Mouse (Mus musculus) myocyte (in vitro differentiated cells): ENCODE data around the gene Ets2.

Source experiments
- CEBPB ChIP-seq: IDR thresholded peaks from 2 replicates; pipeline ENCODE4 v1.6.1; 2011; ENCODE audit warnings: mild to moderate bottlenecking, moderate library complexity; ENCODE audit not compliant: poor library complexity, insufficient read depth, severe bottlenecking
- E2F4 ChIP-seq: IDR thresholded peaks from one replicate; pipeline ENCODE4 v1.6.1; 2011; ENCODE audit warnings: mild to moderate bottlenecking, control low read depth, moderate library complexity; ENCODE audit not compliant: insufficient read depth
- MAX ChIP-seq: IDR thresholded peaks from one replicate; pipeline ENCODE4 v1.6.1; 2011; ENCODE audit warnings: low read depth, mild to moderate bottlenecking, control low read depth
- MYOD1 ChIP-seq, 3 experiments: IDR thresholded peaks; one replicate each; pipeline ENCODE4 v1.6.1; 2011; ENCODE audit warnings: control low read depth in 2 of 3, low read depth in 2 of 3, mild to moderate bottlenecking in 2 of 3, moderate library complexity in 1 of 3; ENCODE audit not compliant: insufficient read length in 2 of 3, control insufficient read depth in 1 of 3
- MYOG ChIP-seq, 3 experiments: IDR thresholded peaks; one replicate each; pipeline ENCODE4 v1.6.1; 2011; ENCODE audit warnings: control low read depth in 2 of 3, low read depth in 2 of 3, mild to moderate bottlenecking in 2 of 3; ENCODE audit not compliant: insufficient read length in 2 of 3, control insufficient read depth in 1 of 3, insufficient read depth in 1 of 3
- POLR2A ChIP-seq: IDR thresholded peaks from one replicate; pipeline ENCODE4 v1.6.1; 2011; ENCODE audit warnings: low read depth, mild to moderate bottlenecking, control low read depth, moderate library complexity; ENCODE audit not compliant: insufficient read length
- POLR2AphosphoS2 ChIP-seq: IDR thresholded peaks from one replicate; pipeline ENCODE4 v1.6.1; 2011; ENCODE audit warnings: low read depth, control low read depth; ENCODE audit not compliant: insufficient read length
- REST ChIP-seq: IDR thresholded peaks from one replicate; pipeline ENCODE4 v1.6.1; 2011; ENCODE audit warnings: mild to moderate bottlenecking, control low read depth, moderate library complexity; ENCODE audit not compliant: insufficient read depth, insufficient read length
- SRF ChIP-seq: IDR thresholded peaks from one replicate; pipeline ENCODE4 v1.6.1; 2011; ENCODE audit warnings: low read depth; ENCODE audit not compliant: control insufficient read depth, insufficient read length
- TCF12 ChIP-seq: IDR thresholded peaks from one replicate; pipeline ENCODE4 v1.6.1; 2011; ENCODE audit warnings: mild to moderate bottlenecking, control low read depth; ENCODE audit not compliant: poor library complexity, insufficient read depth, severe bottlenecking
- TCF3 ChIP-seq: IDR thresholded peaks from one replicate; pipeline ENCODE4 v1.6.1; 2011; ENCODE audit warnings: low read depth, control low read depth; ENCODE audit not compliant: insufficient read length
- USF1 ChIP-seq: IDR thresholded peaks from one replicate; pipeline ENCODE4 v1.6.1; 2011; ENCODE audit warnings: low read depth, mild to moderate bottlenecking, control low read depth, moderate library complexity

DNA sequence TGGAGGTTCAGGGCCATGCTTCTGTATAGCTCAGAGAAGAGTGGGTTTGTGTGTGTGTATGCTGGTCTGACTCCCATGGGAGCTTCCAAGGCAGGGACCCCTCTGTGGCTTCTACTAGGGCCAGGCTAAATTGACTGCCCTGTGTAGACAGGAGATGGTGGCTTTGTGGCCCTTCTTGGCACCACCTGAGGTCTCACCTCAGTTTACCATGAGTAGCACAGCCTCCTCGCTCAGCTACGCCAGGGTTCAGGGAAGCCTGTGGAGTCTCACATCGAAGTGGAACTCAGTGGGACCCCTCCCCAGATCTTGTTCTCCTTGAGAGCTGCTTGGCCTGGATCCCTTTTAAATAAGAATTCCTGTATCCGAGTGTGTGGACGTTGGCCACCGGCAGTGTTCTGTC, 3.9 kb downstream of the Ets2 start:
- TF ChIP-seq E2F4 (no peak), MAX (no peak), POLR2A (no peak), USF1 (no peak), POLR2AphosphoS2 (no peak), CEBPB (no peak), TCF12 (no peak), MYOD1 (IDR thresholded peaks at IDR 0.05; ENCODE audit: control insufficient read depth in 1 of 3, insufficient read length in 2 of 3, low read depth in 2 of 3) (no peak), MYOG (IDR thresholded peaks at IDR 0.05; ENCODE audit: control insufficient read depth in 1 of 3, insufficient read depth in 1 of 3, insufficient read length in 2 of 3, low read depth in 2 of 3) (no peak), TCF3 (no peak), SRF (no peak), REST (no peak)
